In the genomic region with DNA sequence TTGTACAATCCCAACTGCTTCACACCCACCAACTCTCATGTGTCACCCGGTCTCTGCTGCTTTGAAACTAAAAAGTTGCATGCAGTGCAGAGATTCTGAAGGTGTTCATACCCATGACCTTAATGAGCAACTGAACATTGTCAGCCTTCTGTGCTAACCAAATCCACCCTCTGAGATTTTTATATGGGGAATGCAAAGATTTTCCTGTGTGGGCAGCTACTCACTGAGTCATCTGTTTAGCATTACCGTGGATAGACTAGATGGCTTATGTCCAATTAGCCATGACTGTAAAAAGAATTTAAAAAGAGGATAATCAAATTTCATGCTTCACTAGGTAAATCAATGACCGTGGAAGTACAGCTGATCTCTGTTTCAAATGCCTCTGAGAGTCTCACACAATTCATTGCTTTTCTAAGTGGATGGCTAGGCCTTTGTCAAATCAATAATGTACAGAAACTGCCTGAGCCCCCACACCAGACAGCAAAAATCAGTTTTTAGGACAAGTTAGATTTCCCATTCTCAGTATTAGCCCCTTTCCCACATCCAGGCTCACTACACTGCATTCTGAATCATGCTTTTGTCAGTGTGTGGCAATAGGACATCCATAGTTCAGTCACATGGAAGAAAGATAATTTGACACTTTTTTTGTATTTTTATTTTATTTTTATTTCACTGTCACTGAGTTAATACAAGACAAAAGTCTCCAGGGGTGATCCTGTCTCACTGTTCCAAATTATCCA, we compare ENCODE assay signal across 11 mouse cellular contexts.
DNase-seq lines count a peak whose midpoint lies in the region; ATAC-seq and TF ChIP-seq lines count a peak whose summit lies in the region.
"Had no signal": no experiment of that assay in that cellular context is flagged by ENCODE, and none has a peak within 500 bp of the region (broad histone marks: within the 10 kb centered on the region; RNA-seq: fewer than 3 reads in every experiment).

No protein-coding gene starts in this region.

- no peak overlapping the region for H3K9ac ChIP-seq in hindbrain, postnatal 0 days (replicated peaks; ENCODE audit: low read length)
- H3K9ac ChIP-seq in midbrain, embryonic 16.5 days (ENCODE audit: low read depth, low read length): no peak overlapping the region
- H3K9ac ChIP-seq: heart, embryonic 12.5 days had no signal

- H3K36me3 ChIP-seq in hindbrain, postnatal 0 days (ENCODE audit: insufficient read depth, low read length): no peaks in the 10 kb centered on the region
- no peaks in the 10 kb centered on the region for H3K36me3 ChIP-seq in midbrain, embryonic 16.5 days (ENCODE audit: control insufficient read depth, insufficient read depth, low read length)
- H3K36me3 ChIP-seq: heart, embryonic 12.5 days had no signal

- H3K27me3 ChIP-seq in hindbrain, postnatal 0 days (ENCODE audit: insufficient read depth, low read length): no peaks in the 10 kb centered on the region
- no peaks in the 10 kb centered on the region for H3K27me3 ChIP-seq in midbrain, embryonic 16.5 days (ENCODE audit: control insufficient read depth, insufficient read depth, low read depth, low read length)
- H3K27me3 ChIP-seq: heart, embryonic 12.5 days had no signal

- H3K4me1 ChIP-seq in hindbrain, postnatal 0 days (ENCODE audit: insufficient read depth, low read length): no peaks in the 10 kb centered on the region
- peaks cover 7% of the 10 kb centered on the region for H3K4me1 ChIP-seq in midbrain, embryonic 16.5 days (ENCODE audit: control insufficient read depth, insufficient read depth, low read length)
- H3K4me1 ChIP-seq: heart, embryonic 12.5 days had no signal

- TF ChIP-seq CTCF in hindbrain, postnatal 0 days (IDR thresholded peaks at IDR 0.05; ENCODE audit: low read depth): no peak

- DNase-seq in layer of hippocampus, adult 11-12 months (ENCODE audit: low spot score): peak; percentile 4
- DNase-seq in layer of hippocampus, postnatal 10 days (ENCODE audit: low spot score in 2 of 2): no peak
- peak; percentile 32 for DNase-seq in embryo, embryonic 11 days
- DNase-seq in hindbrain, postnatal 0 days (ENCODE audit: low spot score): peak; percentile 46
- no peak for DNase-seq in kidney, postnatal 14 days
- DNase-seq in cerebellum, postnatal 10 days: no peak
- no peak for DNase-seq in lung, postnatal 10 days
- DNase-seq: liver had no signal

- H3K4me2 ChIP-seq in hindbrain, postnatal 0 days (ENCODE audit: low read depth, low read length): no peak overlapping the region
- no peak overlapping the region for H3K4me2 ChIP-seq in midbrain, embryonic 16.5 days (ENCODE audit: low read length)
- H3K4me2 ChIP-seq: heart, embryonic 12.5 days had no signal

- H3K9me3 ChIP-seq in hindbrain, postnatal 0 days (ENCODE audit: low read length): no peaks in the 10 kb centered on the region
- no peaks in the 10 kb centered on the region for H3K9me3 ChIP-seq in midbrain, embryonic 16.5 days (replicated peaks; ENCODE audit: control insufficient read depth, low read length, poor library complexity, severe bottlenecking)
- H3K9me3 ChIP-seq: heart, embryonic 12.5 days had no signal

- WGBS in hindbrain, postnatal 0 days: 15% methylated on average over 3 of the region's 3 CpGs
- 9% methylated on average over 3 of the region's 3 CpGs for whole genome bisulfite sequencing in midbrain, embryonic 16.5 days

- H3K27ac ChIP-seq in hindbrain, postnatal 0 days: no peak overlapping the region
- H3K27ac ChIP-seq in midbrain, embryonic 16.5 days (ENCODE audit: low read length): no peak overlapping the region

- ATAC-seq in hindbrain, postnatal 0 days: peak; percentile 35; the same call in 1 of the 2 replicates
- peak; percentile 42; the same call in 1 of the 2 replicates for ATAC-seq in midbrain, embryonic 16.5 days
- ATAC-seq: intestine, postnatal 0 days had no signal

- H3K4me3 ChIP-seq in hindbrain, postnatal 0 days (ENCODE audit: low read length): no peak overlapping the region
- H3K4me3 ChIP-seq in midbrain, embryonic 16.5 days (ENCODE audit: low read depth, low read length): no peak overlapping the region
- H3K4me3 ChIP-seq: heart, embryonic 12.5 days had no signal

Comparison
In these comparisons a context has a peak if more than half of its experiments do, and no peak if none do; other contexts are left out.
1. DNase-seq: peak in layer of hippocampus, adult 11-12 months (single experiment), embryo, embryonic 11 days (single experiment) and hindbrain, postnatal 0 days (single experiment); none in layer of hippocampus, postnatal 10 days (0 of 2), kidney, postnatal 14 days (single experiment), cerebellum, postnatal 10 days (0 of 2) and lung, postnatal 10 days (single experiment).